In the genomic region with DNA sequence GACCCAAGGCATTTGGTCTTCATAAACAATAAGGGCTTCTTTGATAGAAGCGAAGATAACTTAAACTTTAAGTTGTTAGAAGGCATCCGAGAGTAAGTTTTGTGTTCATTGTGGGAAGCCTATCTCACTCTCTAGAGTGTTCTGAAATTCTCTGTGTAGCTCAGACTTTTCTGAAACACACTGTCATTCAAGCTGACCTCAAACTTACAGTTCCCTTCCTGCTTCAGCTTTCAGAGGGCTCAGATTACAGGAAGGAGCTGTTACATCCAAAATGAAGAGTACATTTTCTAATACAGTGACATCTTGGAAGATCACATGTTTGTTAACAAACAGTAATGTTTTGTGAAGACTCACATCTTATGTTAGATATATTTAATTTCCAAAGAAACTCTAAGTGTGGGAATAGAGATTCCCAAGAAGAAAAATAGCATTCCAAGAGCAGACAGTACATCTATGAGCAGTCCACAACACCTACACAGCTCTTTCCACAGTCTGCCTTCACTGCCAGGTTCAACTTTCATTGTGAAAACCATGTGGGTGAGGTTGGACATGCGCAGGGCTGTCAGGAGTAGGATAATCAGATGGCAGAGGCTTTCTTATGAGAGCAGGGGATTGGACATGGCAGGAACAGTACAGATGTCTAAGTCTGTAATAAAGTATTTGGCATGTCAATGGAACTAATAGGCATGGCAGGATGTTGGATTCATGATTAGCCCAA, we compare ENCODE assay signal across 13 mouse cellular contexts. TPM values are rescaled to one million over a fixed set of nuclear protein-coding genes. Genes with fewer than 3 reads are reported as not detected.
DNase-seq lines count a peak whose midpoint lies in the region; ATAC-seq and TF ChIP-seq lines count a peak whose summit lies in the region.
"Had no signal": no experiment of that assay in that cellular context is flagged by ENCODE, and none has a peak within 500 bp of the region (broad histone marks: within the 10 kb centered on the region; RNA-seq: fewer than 3 reads in every experiment).

No protein-coding gene starts in this region.

- TF ChIP-seq EP300 in heart, postnatal 0 days (IDR thresholded peaks at IDR 0.05; ENCODE audit: low read depth), result no peak

- no peak for ATAC-seq in heart, postnatal 0 days (ENCODE audit: insufficient read depth, low read depth)
- no peak for ATAC-seq in heart, embryonic 11.5 days (replicated peaks; ENCODE audit: insufficient number of reproducible peaks, low FRiP score, low TSS enrichment)
- no peak for ATAC-seq in embryonic facial prominence, embryonic 15.5 days (ENCODE audit: insufficient number of reproducible peaks, low FRiP score, low TSS enrichment, low read depth)
- peak; percentile 68 for ATAC-seq in megakaryocyte progenitor cell, adult 5-6 weeks (replicated peaks; ENCODE audit: poor library complexity)

- no peak for TF ChIP-seq POLR2A in bone marrow macrophage, adult 2 months (IDR thresholded peaks at IDR 0.05; ENCODE audit: borderline replicate concordance, low read depth, low read length)

- peak overlapping the region; percentile 66 for H3K27ac ChIP-seq in heart, postnatal 0 days (ENCODE audit: low read depth)
- no peak overlapping the region for H3K27ac ChIP-seq in heart, embryonic 11.5 days (ENCODE audit: low read depth, low read length)
- peak overlapping the region; percentile 81 for H3K27ac ChIP-seq in bone marrow macrophage, adult 2 months (ENCODE audit: insufficient read depth, low read depth, low read length)
- H3K27ac ChIP-seq in embryonic facial prominence, embryonic 15.5 days (replicated peaks), result peak overlapping the region; percentile 70
- H3K27ac ChIP-seq: hindbrain, postnatal 0 days; neural tube, embryonic 13.5 days had no signal

- 85% methylated on average over 3 of the region's 3 CpGs for WGBS in heart, postnatal 0 days
- 90% methylated on average over 3 of the region's 3 CpGs for WGBS in heart, embryonic 11.5 days (ENCODE audit: insufficient replicate concordance)
- WGBS in embryonic facial prominence, embryonic 15.5 days, result 56% methylated on average over 3 of the region's 3 CpGs

- no peaks in the 10 kb centered on the region for H3K27me3 ChIP-seq in heart, postnatal 0 days (ENCODE audit: control insufficient read depth, insufficient read depth, low read length)
- no peaks in the 10 kb centered on the region for H3K27me3 ChIP-seq in heart, embryonic 11.5 days (ENCODE audit: control insufficient read depth, insufficient read depth, low read length)
- no peaks in the 10 kb centered on the region for H3K27me3 ChIP-seq in embryonic facial prominence, embryonic 15.5 days
- H3K27me3 ChIP-seq: CH12.LX; heart, embryonic 15.5 days; neural tube, embryonic 13.5 days had no signal

- no peak for TF ChIP-seq CTCF in heart, postnatal 0 days (IDR thresholded peaks at IDR 0.05; ENCODE audit: low read depth)
- TF ChIP-seq CTCF in bone marrow macrophage, adult 2 months (IDR thresholded peaks at IDR 0.05; ENCODE audit: low read depth, low read length), result no peak

- peaks cover 56% of the 10 kb centered on the region for H3K36me3 ChIP-seq in heart, postnatal 0 days (replicated peaks; ENCODE audit: control insufficient read depth, insufficient read depth, low read length)
- H3K36me3 ChIP-seq in heart, embryonic 11.5 days (ENCODE audit: control insufficient read depth, insufficient read depth, low read length), result no peaks in the 10 kb centered on the region; the same call in 1 of the 2 replicates
- H3K36me3 ChIP-seq in embryonic facial prominence, embryonic 15.5 days, result no peaks in the 10 kb centered on the region
- H3K36me3 ChIP-seq: neural tube, embryonic 13.5 days had no signal

- no peak overlapping the region for H3K4me3 ChIP-seq in heart, postnatal 0 days (ENCODE audit: low read depth, low read length)
- H3K4me3 ChIP-seq in heart, embryonic 11.5 days (ENCODE audit: low read depth, low read length), result no peak overlapping the region
- H3K4me3 ChIP-seq in bone marrow macrophage, adult 2 months (ENCODE audit: insufficient read depth, low read length), result peak overlapping the region; percentile 20; the same call in 1 of the 2 replicates
- no peak overlapping the region for H3K4me3 ChIP-seq in embryonic facial prominence, embryonic 15.5 days (replicated peaks)
- H3K4me3 ChIP-seq: heart, embryonic 15.5 days; neural tube, embryonic 13.5 days had no signal

- peaks cover 19% of the 10 kb centered on the region for H3K4me1 ChIP-seq in heart, postnatal 0 days (ENCODE audit: control insufficient read depth, insufficient read depth)
- no peaks in the 10 kb centered on the region for H3K4me1 ChIP-seq in heart, embryonic 11.5 days (ENCODE audit: control insufficient read depth, insufficient read depth, low read length)
- H3K4me1 ChIP-seq in bone marrow macrophage, adult 2 months (ENCODE audit: control insufficient read depth, insufficient read depth, low read length), result peaks cover 23% of the 10 kb centered on the region
- H3K4me1 ChIP-seq in embryonic facial prominence, embryonic 15.5 days, result peaks cover 6% of the 10 kb centered on the region; the same call in 1 of the 2 replicates
- H3K4me1 ChIP-seq: heart, embryonic 15.5 days; neural tube, embryonic 13.5 days had no signal

- H3K9ac ChIP-seq in heart, postnatal 0 days (replicated peaks; ENCODE audit: low read depth, low read length), result no peak overlapping the region
- H3K9ac ChIP-seq in heart, embryonic 11.5 days (ENCODE audit: low read depth, low read length), result no peak overlapping the region
- no peak overlapping the region for H3K9ac ChIP-seq in embryonic facial prominence, embryonic 15.5 days
- H3K9ac ChIP-seq: heart, embryonic 15.5 days; neural tube, embryonic 13.5 days had no signal

- DNase-seq in heart, postnatal 0 days (ENCODE audit: low spot score), result no peak
- no peak for DNase-seq in spleen, adult 18-20 months
- DNase-seq in kidney, postnatal 14 days, result no peak
- DNase-seq: cerebellum, adult 8-10 months; retina, postnatal 1 day had no signal

- H3K4me2 ChIP-seq in heart, postnatal 0 days (ENCODE audit: low read depth, low read length), result no peak overlapping the region
- no peak overlapping the region for H3K4me2 ChIP-seq in heart, embryonic 11.5 days
- no peak overlapping the region for H3K4me2 ChIP-seq in embryonic facial prominence, embryonic 15.5 days (replicated peaks)
- H3K4me2 ChIP-seq: heart, embryonic 15.5 days; neural tube, embryonic 13.5 days had no signal

- H3K9me3 ChIP-seq in heart, postnatal 0 days (replicated peaks; ENCODE audit: control insufficient read depth, low read length), result no peaks in the 10 kb centered on the region
- no peaks in the 10 kb centered on the region for H3K9me3 ChIP-seq in heart, embryonic 11.5 days (replicated peaks; ENCODE audit: control insufficient read depth, low read length)
- no peaks in the 10 kb centered on the region for H3K9me3 ChIP-seq in embryonic facial prominence, embryonic 15.5 days (replicated peaks)
- H3K9me3 ChIP-seq: heart, embryonic 15.5 days; neural tube, embryonic 13.5 days had no signal

RNA-seq across cellular contexts. Expression of a gene that starts 52.6 kb away (rescaled TPM):
- total RNA-seq in heart, postnatal 0 days (2014; rRNA removed; ENCODE audit: low replicate concordance), result 110 and 114 TPM in 2 replicates
- 45.7 and 51.9 TPM in 2 replicates for polyA plus RNA-seq in heart, postnatal 0 days (2015; fragmentation: Nextera tagmentation; extraction: Ambion mirVana)
- polyA plus RNA-seq in heart, embryonic 11.5 days (2014; fragmentation: Nextera tagmentation; extraction: Ambion mirVana), result 44.4 and 51.4 TPM in 2 replicates
- polyA plus RNA-seq in bone marrow macrophage, adult 2 months (2012; ENCODE audit: insufficient read depth, insufficient read length, missing spikeins), result 5.2 and 6.0 TPM in 2 replicates
- polyA plus RNA-seq in embryonic facial prominence, embryonic 15.5 days (2015; fragmentation: Nextera tagmentation; extraction: Ambion mirVana), result 15.6 and 17.2 TPM in 2 replicates
- total RNA-seq in megakaryocyte progenitor cell, adult 5-6 weeks (2015), result 0.12 and 2.8 TPM in 2 replicates
- total RNA-seq in megakaryocyte progenitor cell, adult 5-6 weeks (2017), result 0.04 and 2.6 TPM in 2 replicates
